Mouse (Mus musculus): ENCODE results near the gene Fcgr2b. TPM values are rescaled to one million over a fixed set of nuclear protein-coding genes. Genes with fewer than 3 reads are reported as not detected.
"Not testable (repeated sequence)": the region's sequence is repeated elsewhere in the genome, so short reads cannot be mapped to it uniquely, and the experiment has no call there.

Fcgr2b gene
- polyA plus RNA-seq (2015; fragmentation: Nextera tagmentation; extraction: Ambion mirVana): 14.4 and 15.2 TPM in 2 replicates

DNA sequence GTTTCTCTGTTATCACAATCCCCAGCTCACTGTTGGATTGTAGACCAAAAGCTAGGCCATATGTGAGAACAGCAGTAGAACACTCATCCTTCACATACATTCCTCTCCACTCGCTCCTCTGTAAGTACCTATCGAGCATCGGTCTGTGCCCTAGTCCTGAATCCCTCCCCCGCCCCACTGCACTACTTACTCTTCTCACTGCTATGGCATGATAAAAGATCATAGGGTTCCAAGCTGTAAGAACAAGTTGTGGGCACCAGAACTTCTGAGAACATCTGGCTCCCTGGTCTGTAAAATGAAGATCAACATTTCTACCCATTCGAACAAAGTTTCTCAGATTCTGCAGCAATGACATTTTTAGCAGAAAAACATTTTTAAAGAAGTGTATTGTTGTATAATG lies at the start of gene Fcgr2b:
Gene Fcgr2b (minus strand): TSS at position 101 of the 400 bp plus-strand sequence.
- DNase-seq (ENCODE audit: low spot score): no peak

GRCm38 (mm10) chr1:171019311-171019950 lies 43.1 kb upstream of the Fcgr2b start:
- DNase-seq (ENCODE audit: low spot score): no peak

DNA sequence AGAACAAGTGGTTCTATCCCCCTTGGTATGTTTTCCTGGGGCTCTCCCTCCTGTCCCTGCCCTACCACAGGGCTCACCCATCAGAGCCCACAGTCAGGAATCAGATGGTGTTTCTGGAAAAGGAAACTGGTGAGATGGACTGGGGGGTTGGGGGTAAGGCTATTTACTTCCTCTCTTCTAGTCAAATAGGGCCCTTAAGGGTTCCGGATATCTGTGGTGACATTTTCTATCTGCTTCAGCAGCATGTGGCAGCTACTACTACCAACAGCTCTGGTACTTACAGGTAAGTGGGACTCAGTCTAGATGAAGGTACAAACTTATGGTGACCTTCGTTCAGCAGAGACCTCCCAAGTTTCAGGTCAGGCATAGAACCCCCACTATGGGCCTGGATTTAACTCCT lies 42.4 kb upstream of the Fcgr2b start, which contains the start of gene Fcgr4:
Gene Fcgr4 (plus strand): TSS at position 184 of the 400 bp plus-strand sequence.
- DNase-seq (ENCODE audit: low spot score): no peak

DNA sequence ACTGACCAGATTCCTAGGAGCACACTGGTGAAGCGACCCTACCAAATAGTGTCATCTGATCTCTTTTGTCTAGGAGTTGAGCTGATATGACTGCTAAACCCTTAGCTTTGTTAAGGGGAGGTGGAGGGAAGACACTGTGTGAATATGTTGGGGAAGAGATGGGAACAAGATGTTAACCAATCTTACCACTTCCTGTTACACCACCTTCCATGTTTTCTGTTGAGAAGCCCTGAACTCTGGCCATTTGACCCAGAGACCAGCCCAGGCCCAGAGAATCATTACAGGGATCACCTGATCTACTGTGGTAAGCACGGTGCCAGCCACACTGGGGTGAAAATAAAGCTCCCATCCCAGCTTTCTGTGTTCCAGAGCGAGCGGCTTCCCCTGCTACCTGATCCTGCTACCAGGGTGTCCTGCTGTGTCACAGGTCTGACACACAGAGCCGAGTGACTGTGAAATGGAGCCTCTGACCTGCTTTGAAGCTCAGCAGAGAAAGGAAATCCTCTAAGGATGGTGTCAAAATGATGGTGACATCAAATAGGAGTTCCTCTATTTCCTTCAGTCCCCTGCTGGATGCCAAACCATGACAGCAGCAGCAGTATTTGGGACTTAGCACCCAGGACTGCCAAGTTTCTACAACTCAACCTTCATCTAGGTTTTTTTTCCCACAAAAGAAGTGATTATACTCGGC lies 41.3 kb upstream of the Fcgr2b start:
- no peak for DNase-seq (ENCODE audit: low spot score)

- no peak for DNase-seq (ENCODE audit: low spot score)
Measured at GRCm38 (mm10) chr1:171016676-171017356, 40.5 kb upstream of the Fcgr2b start.

- DNase-seq (ENCODE audit: low spot score): no peak
Measured at GRCm38 (mm10) chr1:171011733-171012132, 35.4 kb upstream of the Fcgr2b start.

DNA sequence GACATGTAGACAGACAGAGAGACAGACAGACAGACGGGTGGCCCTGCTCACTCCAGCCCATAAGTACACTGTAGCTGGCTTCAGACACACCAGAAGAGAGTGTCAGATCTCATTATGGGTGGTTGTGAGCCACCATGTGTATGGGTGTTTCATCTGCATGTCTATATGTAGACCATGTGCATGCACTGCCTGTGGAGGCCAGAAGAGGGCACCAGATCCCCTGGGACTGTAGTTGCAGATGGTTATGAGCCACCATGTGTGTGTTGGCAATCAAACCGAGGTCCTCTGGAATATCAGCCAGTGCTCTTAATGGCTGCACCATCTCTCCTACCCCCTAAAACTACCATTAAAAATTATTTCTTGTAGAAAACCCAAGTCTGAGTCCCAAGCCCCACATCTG lies 30.6 kb upstream of the Fcgr2b start:
- DNase-seq (ENCODE audit: low spot score): no peak

GRCm38 (mm10) chr1:171006335-171006734 lies 30.0 kb upstream of the Fcgr2b start:
- no peak for DNase-seq (ENCODE audit: low spot score)

DNA sequence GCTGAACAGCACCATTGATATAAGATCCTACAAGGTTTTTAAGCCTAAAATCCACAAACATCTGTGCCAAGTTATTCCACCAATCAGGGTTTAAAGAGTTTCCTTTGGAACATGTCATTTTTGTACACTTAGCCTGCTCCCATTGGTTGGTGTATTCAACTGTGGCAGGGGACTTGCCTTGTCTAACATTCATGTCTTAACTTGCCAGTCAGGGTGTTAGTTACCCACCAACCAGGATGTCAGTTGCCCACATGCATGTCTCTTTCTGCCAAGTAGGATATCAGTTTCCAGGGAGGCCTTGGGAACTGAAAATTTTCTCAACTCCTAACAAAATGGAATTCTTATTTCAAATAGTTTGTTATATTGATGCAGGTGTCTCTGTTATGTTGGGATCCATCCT lies 29.2 kb upstream of the Fcgr2b start:
- no peak for DNase-seq (ENCODE audit: low spot score)

DNA sequence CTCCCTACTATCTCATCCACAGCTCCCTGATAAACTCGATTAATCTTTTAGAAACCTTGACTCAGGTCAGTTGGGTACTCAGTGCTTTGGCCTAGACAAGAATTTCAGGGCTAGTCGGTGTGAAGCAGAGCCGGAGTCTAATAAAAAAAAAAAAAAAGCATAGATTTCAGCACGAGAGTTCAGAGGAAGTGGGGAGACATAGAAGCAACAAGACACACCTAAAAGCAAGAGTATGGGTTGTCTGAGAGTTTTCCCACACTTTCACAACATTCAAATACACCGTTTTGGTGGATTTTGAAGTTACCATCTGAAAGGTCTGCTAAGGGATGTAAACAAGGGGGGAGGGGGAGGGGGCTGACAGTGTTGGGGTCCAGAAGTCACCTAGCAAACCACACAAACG lies 28.7 kb upstream of the Fcgr2b start:
- no peak for DNase-seq (ENCODE audit: low spot score)

DNA sequence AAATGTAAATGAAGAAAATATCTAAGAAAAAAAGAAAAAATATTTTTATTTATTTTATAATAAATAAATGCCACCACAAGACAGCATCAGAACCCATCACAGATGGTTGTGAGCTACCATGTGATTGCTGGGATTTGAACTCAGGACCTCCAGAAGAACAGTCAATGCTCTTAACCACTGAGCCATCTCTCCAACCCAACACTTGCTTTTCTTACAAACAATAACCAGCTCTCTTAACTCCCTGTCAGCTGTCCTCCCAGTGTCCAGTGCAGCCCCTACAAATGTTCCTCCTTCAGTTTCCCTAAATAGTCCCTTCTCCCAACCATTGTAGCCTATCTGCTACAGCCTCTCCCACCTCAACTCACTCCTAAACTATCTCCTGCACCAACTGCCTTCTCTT lies 23.5 kb upstream of the Fcgr2b start:
- no peak for DNase-seq (ENCODE audit: low spot score)

DNA sequence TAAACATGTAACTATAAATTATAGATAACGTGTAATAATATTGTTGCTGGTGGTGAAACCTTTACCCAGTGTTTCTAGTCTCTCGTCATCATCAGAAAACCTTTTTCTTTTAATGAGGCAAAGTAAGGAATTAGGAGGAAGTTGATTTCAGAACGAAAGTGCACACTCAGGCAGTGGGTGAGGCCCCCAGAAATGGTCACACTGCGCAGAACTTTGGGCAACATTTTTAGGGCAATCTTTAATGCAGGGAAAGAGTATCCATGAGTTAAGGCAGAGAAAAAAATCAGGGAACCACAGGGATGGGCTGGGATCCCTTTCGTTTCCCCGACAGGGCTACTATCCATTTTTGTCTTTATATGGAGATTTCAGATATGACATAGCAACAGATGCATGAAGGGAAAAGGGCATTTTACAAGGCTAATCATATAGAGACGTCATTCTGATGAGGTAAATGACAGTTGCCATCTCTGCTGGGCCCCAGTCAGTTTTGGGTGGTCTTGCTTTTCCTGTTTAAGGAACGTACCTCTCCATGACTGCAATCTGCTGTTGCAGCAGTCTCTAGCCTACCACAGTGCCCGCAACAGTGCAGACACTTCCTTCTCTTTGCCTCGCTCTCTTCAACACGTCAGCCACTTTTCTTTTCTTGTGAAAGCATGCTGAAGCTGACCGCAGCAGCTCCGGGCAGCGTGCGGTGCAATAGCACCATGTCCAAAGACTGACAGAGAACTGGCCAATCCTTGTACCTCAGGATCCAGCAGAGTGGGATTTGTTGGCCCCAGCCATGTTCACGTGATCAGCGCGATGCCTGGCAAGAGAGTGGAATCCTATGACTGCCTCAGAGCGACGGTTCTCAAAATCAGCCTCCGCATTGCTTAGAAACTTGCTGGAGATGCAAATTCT lies 21.7 kb upstream of the Fcgr2b start:
- DNase-seq (ENCODE audit: low spot score): peak; percentile 42

GRCm38 (mm10) chr1:170996753-170997152 lies 20.4 kb upstream of the Fcgr2b start:
- peak; percentile 55 for DNase-seq (ENCODE audit: low spot score)

- no peak for DNase-seq (ENCODE audit: low spot score)
Measured at GRCm38 (mm10) chr1:170996034-170996433, 19.7 kb upstream of the Fcgr2b start.

DNA sequence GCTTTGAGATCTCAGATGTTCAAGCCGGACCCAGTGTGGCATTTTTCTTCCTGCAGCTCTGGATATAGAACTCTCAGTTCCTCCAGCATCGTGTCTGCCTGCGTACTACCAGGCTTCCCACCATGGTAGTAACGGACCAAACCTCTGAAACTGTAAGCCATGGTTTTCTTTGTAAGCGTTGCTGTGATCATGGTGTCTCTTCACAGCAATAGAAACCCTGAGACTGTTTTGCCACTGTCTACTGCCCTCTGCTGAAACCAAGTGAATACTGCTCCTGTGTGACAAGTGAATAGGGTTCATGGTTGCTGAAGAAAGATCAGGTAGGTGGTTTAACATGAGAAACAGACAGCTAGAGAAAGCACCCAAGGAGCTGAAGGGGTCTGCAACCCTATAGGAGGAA lies 16.2 kb upstream of the Fcgr2b start:
- DNase-seq (ENCODE audit: low spot score): peak; percentile 51

- no peak for DNase-seq (ENCODE audit: low spot score)
Measured at GRCm38 (mm10) chr1:170989656-170990055, 13.3 kb upstream of the Fcgr2b start.

DNA sequence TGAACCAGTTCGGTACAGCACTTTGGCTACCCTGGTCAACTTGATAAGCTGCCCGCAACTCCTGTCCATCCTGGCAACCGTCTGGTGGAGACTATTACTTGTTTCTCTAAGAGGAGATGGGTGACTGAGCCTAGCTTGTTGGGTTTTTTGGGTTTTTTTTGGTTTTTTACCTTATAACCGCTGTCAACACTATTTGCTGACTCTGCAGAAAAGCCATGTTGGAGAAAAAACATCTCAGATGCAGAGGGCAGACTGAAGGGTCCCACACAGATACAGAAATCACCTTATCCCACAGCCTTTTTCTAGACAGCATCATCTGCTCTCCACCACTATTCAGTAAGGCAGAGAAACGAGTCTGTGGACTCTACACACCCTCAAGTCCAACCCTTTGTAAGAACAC lies 9.5 kb upstream of the Fcgr2b start:
- no peak for DNase-seq (ENCODE audit: low spot score)

DNA sequence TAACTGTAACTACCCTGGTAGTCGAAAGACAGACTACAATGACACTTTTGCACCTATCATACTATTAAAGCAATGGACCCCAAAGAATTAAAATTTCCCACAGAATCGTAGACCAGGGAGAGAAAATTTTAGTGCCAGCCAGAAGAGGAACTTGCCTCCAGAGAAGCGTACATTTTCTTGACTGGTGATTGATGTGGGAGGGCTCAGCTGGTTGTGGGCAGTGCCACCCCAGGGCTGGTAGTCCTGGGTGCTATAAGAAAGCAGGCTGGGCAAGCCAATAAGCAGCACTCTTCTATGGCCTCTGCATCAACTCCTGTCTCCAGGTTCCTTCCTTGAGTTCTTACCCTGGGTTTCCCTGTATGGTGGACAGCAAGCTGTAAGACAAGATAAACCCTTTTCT lies 8.7 kb upstream of the Fcgr2b start:
- no peak for DNase-seq (ENCODE audit: low spot score)

- DNase-seq (ENCODE audit: low spot score): no peak
Measured at GRCm38 (mm10) chr1:170983066-170983465, 6.7 kb upstream of the Fcgr2b start.

DNA sequence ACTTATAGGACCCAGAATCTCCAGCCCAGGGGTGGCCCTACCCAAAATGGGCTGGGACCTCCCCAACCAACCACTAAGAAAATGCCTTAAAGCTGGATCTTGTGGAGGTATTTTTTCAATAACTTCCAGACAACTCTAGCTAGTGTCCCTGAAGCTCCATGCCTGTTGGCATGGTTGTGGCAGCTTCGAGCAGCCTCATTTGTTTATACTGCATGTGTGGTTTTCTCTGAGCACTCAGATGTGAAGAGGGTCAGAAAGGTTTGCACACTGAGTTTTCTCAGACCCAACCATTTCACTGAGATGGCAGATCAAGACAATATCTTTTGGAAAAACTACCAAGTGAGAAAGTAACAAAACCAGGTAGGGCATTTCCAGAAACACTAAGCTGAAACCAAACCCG lies 6.0 kb upstream of the Fcgr2b start:
- DNase-seq (ENCODE audit: low spot score): no peak

DNA sequence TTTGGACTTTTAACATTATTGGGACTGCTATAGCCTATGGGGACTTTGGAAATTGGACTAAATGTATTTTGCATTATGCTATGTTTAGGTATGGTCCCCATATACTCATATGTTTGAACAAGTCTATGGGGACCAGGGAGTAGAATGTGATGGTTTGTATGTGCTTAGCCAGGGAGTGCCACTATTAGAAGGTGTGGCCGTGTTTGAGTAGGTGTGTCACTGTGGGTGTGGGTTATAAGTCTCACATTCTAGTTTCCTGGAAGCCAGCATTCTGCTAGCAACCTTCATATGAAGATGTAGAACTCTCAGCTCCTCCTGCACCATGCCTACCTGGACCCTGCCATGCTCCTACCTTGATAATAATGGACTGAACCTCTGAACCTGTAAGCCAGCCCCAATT lies 5.3 kb upstream of the Fcgr2b start:
- not testable (repeated sequence) for DNase-seq (ENCODE audit: low spot score)
